ENCODE assay signal across 8 mouse cellular contexts in the genomic region with DNA sequence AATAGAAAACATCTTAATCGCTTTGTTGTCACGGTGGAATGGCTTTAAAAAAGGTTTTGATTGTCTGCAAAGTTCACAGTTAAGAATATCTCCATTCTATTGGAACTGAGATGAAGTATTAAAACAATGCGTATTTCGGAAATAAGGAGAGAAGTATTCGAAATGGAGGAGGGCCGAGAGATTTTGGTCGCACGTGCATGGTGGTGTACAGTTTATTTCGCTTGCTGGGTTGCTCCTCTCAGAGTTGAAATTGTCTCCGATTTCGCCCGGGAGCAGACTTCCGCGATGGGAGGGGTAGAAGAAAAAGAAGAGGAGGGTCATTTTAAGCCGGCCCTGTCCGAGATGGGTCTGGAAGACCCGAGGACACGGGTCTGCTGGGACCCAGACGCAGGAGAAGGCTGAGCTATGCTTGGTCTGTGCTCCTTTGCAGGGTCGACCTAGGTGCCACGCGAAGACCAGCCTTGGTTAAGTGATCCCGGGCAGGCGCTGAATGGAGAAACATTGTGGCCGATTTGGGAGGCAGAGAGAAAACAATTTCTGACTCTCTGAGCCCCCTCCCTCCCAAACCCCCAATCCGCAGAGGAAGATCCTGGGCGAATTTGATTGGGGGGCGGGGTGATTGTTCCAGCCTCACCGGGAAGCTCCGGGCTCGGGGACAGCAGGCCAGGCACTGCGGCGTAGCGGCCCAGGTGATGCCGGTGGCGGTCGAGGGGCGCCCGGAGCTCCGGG. TPM values are rescaled to one million over a fixed set of nuclear protein-coding genes. Genes with fewer than 3 reads are reported as not detected.
DNase-seq lines count a peak whose midpoint lies in the region; ATAC-seq and TF ChIP-seq lines count a peak whose summit lies in the region.

No protein-coding gene starts in this region.

- no peak for TF ChIP-seq POLR2A in lung, adult 2 months (IDR thresholded peaks at IDR 0.05; ENCODE audit: borderline replicate concordance, extremely low read depth, low read depth, low read length)

- TF ChIP-seq CTCF in lung, adult 2 months (IDR thresholded peaks at IDR 0.05; ENCODE audit: insufficient read depth, low read length) = no peak

- peaks cover 12% of the 10 kb centered on the region for H3K4me1 ChIP-seq in lung, adult 2 months (ENCODE audit: control insufficient read depth, insufficient read depth, low read length)
- H3K4me1 ChIP-seq in embryonic facial prominence, embryonic 13.5 days = peaks cover 43% of the 10 kb centered on the region
- peaks cover 37% of the 10 kb centered on the region for H3K4me1 ChIP-seq in hindbrain, embryonic 14.5 days (replicated peaks; ENCODE audit: control insufficient read depth, insufficient read depth, low read length)
- peaks cover 47% of the 10 kb centered on the region for H3K4me1 ChIP-seq in liver, embryonic 11.5 days (replicated peaks; ENCODE audit: control insufficient read depth, insufficient read depth, low read length)
- peaks cover 33% of the 10 kb centered on the region for H3K4me1 ChIP-seq in neural tube, embryonic 15.5 days

- H3K27me3 ChIP-seq in embryonic facial prominence, embryonic 13.5 days = no peaks in the 10 kb centered on the region
- H3K27me3 ChIP-seq in hindbrain, embryonic 14.5 days (ENCODE audit: control insufficient read depth, insufficient read depth, low read length) = no peaks in the 10 kb centered on the region
- H3K27me3 ChIP-seq in liver, embryonic 11.5 days (replicated peaks; ENCODE audit: control insufficient read depth, insufficient read depth, low read length) = peaks cover 51% of the 10 kb centered on the region
- H3K27me3 ChIP-seq in neural tube, embryonic 15.5 days (replicated peaks) = no peaks in the 10 kb centered on the region

- no peaks in the 10 kb centered on the region for H3K9me3 ChIP-seq in embryonic facial prominence, embryonic 13.5 days
- no peaks in the 10 kb centered on the region for H3K9me3 ChIP-seq in hindbrain, embryonic 14.5 days (ENCODE audit: control insufficient read depth, low read length)
- no peaks in the 10 kb centered on the region for H3K9me3 ChIP-seq in liver, embryonic 11.5 days (ENCODE audit: control insufficient read depth, low read length)
- no peaks in the 10 kb centered on the region for H3K9me3 ChIP-seq in neural tube, embryonic 15.5 days (replicated peaks)

- H3K9ac ChIP-seq in embryonic facial prominence, embryonic 13.5 days = peak overlapping the region; percentile 99
- H3K9ac ChIP-seq in hindbrain, embryonic 14.5 days = peak overlapping the region; percentile 100
- peak overlapping the region; percentile 83 for H3K9ac ChIP-seq in liver, embryonic 11.5 days (ENCODE audit: low read depth, low read length)
- H3K9ac ChIP-seq in neural tube, embryonic 15.5 days (replicated peaks) = peak overlapping the region; percentile 98

- H3K27ac ChIP-seq in embryonic facial prominence, embryonic 13.5 days = peak overlapping the region; percentile 95
- peak overlapping the region; percentile 100 for H3K27ac ChIP-seq in hindbrain, embryonic 14.5 days
- H3K27ac ChIP-seq in liver, embryonic 11.5 days (ENCODE audit: low read depth, low read length) = peak overlapping the region; percentile 91
- peak overlapping the region; percentile 99 for H3K27ac ChIP-seq in neural tube, embryonic 15.5 days (replicated peaks)

- DNase-seq in lung, adult 2 months = peak; percentile 79
- no peak for DNase-seq in lung, adult 18-20 months
- DNase-seq in adrenal gland, postnatal 14 days = peak; percentile 75
- peak; percentile 61 for DNase-seq in hindbrain, embryonic 14.5 days (ENCODE audit: low spot score)
- peak; percentile 79 for DNase-seq in liver, embryonic 11.5 days (ENCODE audit: low spot score)

- H3K4me2 ChIP-seq in embryonic facial prominence, embryonic 13.5 days = peak overlapping the region; percentile 99
- peak overlapping the region; percentile 100 for H3K4me2 ChIP-seq in hindbrain, embryonic 14.5 days (replicated peaks)
- H3K4me2 ChIP-seq in liver, embryonic 11.5 days = peak overlapping the region; percentile 99
- H3K4me2 ChIP-seq in neural tube, embryonic 15.5 days = peak overlapping the region; percentile 88

- H3K36me3 ChIP-seq in embryonic facial prominence, embryonic 13.5 days = 0 out of 2 replicates have a peak, but pooled peaks cover 11% of the 10 kb centered on the region
- H3K36me3 ChIP-seq in hindbrain, embryonic 14.5 days (replicated peaks; ENCODE audit: control insufficient read depth, insufficient read depth) = peaks cover 10% of the 10 kb centered on the region; the same call in 1 of the 2 replicates
- no peaks in the 10 kb centered on the region for H3K36me3 ChIP-seq in liver, embryonic 11.5 days (ENCODE audit: control insufficient read depth, insufficient read depth, low read length)
- no peaks in the 10 kb centered on the region for H3K36me3 ChIP-seq in neural tube, embryonic 15.5 days

- H3K4me3 ChIP-seq in lung, adult 2 months (replicated peaks; ENCODE audit: extremely low read depth, low read depth, low read length) = peak overlapping the region; percentile 42
- H3K4me3 ChIP-seq in embryonic facial prominence, embryonic 13.5 days = peak overlapping the region; percentile 91
- H3K4me3 ChIP-seq in hindbrain, embryonic 14.5 days (replicated peaks; ENCODE audit: low read length) = peak overlapping the region; percentile 88
- peak overlapping the region; percentile 87 for H3K4me3 ChIP-seq in liver, embryonic 11.5 days (ENCODE audit: low read depth, low read length)
- H3K4me3 ChIP-seq in neural tube, embryonic 15.5 days (replicated peaks) = peak overlapping the region; percentile 73

- ATAC-seq in embryonic facial prominence, embryonic 13.5 days (ENCODE audit: insufficient number of reproducible peaks, insufficient read depth, low FRiP score, low TSS enrichment, low read depth) = no peak
- ATAC-seq in hindbrain, embryonic 14.5 days (ENCODE audit: low FRiP score) = no peak
- no peak for ATAC-seq in liver, embryonic 11.5 days (replicated peaks; ENCODE audit: low FRiP score)
- no peak for ATAC-seq in neural tube, embryonic 15.5 days (ENCODE audit: low FRiP score)
- ATAC-seq in megakaryocyte progenitor cell, adult 5-6 weeks (replicated peaks; ENCODE audit: poor library complexity) = no peak

- 2% methylated on average over 40 of the region's 40 CpGs for WGBS in lung, adult 2 months
- WGBS in embryonic facial prominence, embryonic 13.5 days = under 1% methylated on average over 40 of the region's 40 CpGs
- WGBS in hindbrain, embryonic 14.5 days = under 1% methylated on average over 40 of the region's 40 CpGs
- WGBS in liver, embryonic 11.5 days = under 1% methylated on average over 40 of the region's 40 CpGs
- under 1% methylated on average over 40 of the region's 40 CpGs for WGBS in neural tube, embryonic 15.5 days

RNA-seq across cellular contexts. Expression of a gene that starts 2.8 kb away (rescaled TPM):
- polyA plus RNA-seq in lung, adult 2 months (2012; rRNA removed) = 10.8 and 12.4 TPM in 2 replicates
- total RNA-seq in adrenal gland, postnatal 14 days (2021) = 12.4 and 17.2 TPM in 2 replicates
- polyA plus RNA-seq in embryonic facial prominence, embryonic 13.5 days (2015; fragmentation: Nextera tagmentation; extraction: Ambion mirVana) = 13.1 and 13.9 TPM in 2 replicates
- 15.9 and 16.3 TPM in 2 replicates for polyA plus RNA-seq in hindbrain, embryonic 14.5 days (2014; fragmentation: Nextera tagmentation; extraction: Ambion mirVana)
- 6.7 and 8.8 TPM in 2 replicates for polyA plus RNA-seq in liver, embryonic 11.5 days (2014; fragmentation: Nextera tagmentation; extraction: Ambion mirVana)
- 8.7 and 10.4 TPM in 2 replicates for polyA plus RNA-seq in neural tube, embryonic 15.5 days (2015; fragmentation: Nextera tagmentation; extraction: Ambion mirVana)
- 12.1 and 17.2 TPM in 2 replicates for total RNA-seq in megakaryocyte progenitor cell, adult 5-6 weeks (2015)
- total RNA-seq in megakaryocyte progenitor cell, adult 5-6 weeks (2017) = 3.9 and 5.4 TPM in 2 replicates

Comparison
In these comparisons a context has a peak if more than half of its experiments do, and no peak if none do; other contexts are left out.
1. DNase-seq: peak in lung, adult 2 months (single experiment), adrenal gland, postnatal 14 days (single experiment), hindbrain, embryonic 14.5 days (single experiment) and liver, embryonic 11.5 days (single experiment); none in lung, adult 18-20 months (0 of 2).
2. Peak in every context shown above with its lines, with median percentiles within 50 percentile points of each other: H3K4me3 ChIP-seq, H3K27ac ChIP-seq, H3K4me2 ChIP-seq and H3K9ac ChIP-seq.